ENCODE assay signal across 9 mouse cellular contexts in the genomic region with DNA sequence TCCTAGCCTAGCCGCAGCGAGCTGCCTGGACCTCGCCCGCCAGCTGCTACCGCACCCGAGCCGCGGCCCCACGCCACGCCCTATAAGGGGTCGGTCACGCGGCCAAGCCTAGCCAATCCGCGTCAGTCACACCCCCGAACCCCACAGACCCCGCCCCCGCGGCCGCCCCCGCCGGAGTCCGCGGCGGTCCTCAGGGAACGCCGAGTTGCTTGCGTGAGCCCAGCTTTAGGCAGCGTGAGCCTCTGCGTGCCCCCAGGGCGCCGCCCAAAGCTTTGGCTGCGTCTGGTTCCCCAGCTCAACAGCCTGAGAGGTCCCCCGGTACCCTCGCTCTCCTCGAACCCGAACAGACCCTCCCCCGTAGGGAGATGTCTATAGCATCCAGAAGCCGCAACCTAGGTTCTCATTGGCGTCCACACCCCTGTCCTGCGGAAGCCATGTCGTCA. TPM values are rescaled to one million over a fixed set of nuclear protein-coding genes. Genes with fewer than 3 reads are reported as not detected.
DNase-seq lines count a peak whose midpoint lies in the region; ATAC-seq and TF ChIP-seq lines count a peak whose summit lies in the region.
"Had no signal": no experiment of that assay in that cellular context is flagged by ENCODE, and none has a peak within 500 bp of the region (broad histone marks: within the 10 kb centered on the region; RNA-seq: fewer than 3 reads in every experiment).

Cacna1b (minus strand) TSS at position 38 of the 443 bp plus-strand sequence.

- H3K4me2 ChIP-seq in hindbrain, postnatal 0 days (ENCODE audit: low read depth, low read length): peak within 1 kb of the TSS; percentile 83
- peak within 1 kb of the TSS; percentile 99 for H3K4me2 ChIP-seq in limb, embryonic 11.5 days (ENCODE audit: low read depth, severe bottlenecking)
- peak within 1 kb of the TSS; percentile 90 for H3K4me2 ChIP-seq in midbrain, embryonic 16.5 days (ENCODE audit: low read length)
- peak within 1 kb of the TSS; percentile 99 for H3K4me2 ChIP-seq in stomach, embryonic 16.5 days (ENCODE audit: low read depth, low read length)

- no peaks in the 10 kb centered on the region for H3K36me3 ChIP-seq in hindbrain, postnatal 0 days (ENCODE audit: insufficient read depth, low read length)
- no peaks in the 10 kb centered on the region for H3K36me3 ChIP-seq in limb, embryonic 11.5 days (ENCODE audit: control insufficient read depth, insufficient read depth, low read length)
- no peaks in the 10 kb centered on the region for H3K36me3 ChIP-seq in midbrain, embryonic 16.5 days (ENCODE audit: control insufficient read depth, insufficient read depth, low read length)
- no peaks in the 10 kb centered on the region for H3K36me3 ChIP-seq in stomach, embryonic 16.5 days (ENCODE audit: control insufficient read depth, insufficient read depth, low read length)

- H3K9ac ChIP-seq in hindbrain, postnatal 0 days (replicated peaks; ENCODE audit: low read length): peak within 1 kb of the TSS; percentile 89
- no peak within 1 kb of the TSS for H3K9ac ChIP-seq in limb, embryonic 11.5 days (ENCODE audit: low read length)
- peak within 1 kb of the TSS; percentile 96 for H3K9ac ChIP-seq in midbrain, embryonic 16.5 days (ENCODE audit: low read depth, low read length)
- H3K9ac ChIP-seq in stomach, embryonic 16.5 days (ENCODE audit: low read length): peak within 1 kb of the TSS; percentile 55; the same call in 1 of the 2 replicates

- DNase-seq in gastrocnemius, adult 2 months: peak; percentile 50
- no peak for DNase-seq in gastrocnemius, postnatal 36 days
- peak; percentile 94 for DNase-seq in cerebellum, adult 9-11 months
- DNase-seq in frontal cortex, postnatal 10 days (ENCODE audit: low spot score in 2 of 2): peak; percentile 87 to 89
- DNase-seq in hindbrain, postnatal 0 days (ENCODE audit: low spot score): peak; percentile 95
- peak; percentile 83 for DNase-seq in limb, embryonic 11.5 days (ENCODE audit: low spot score)

- no peak within 1 kb of the TSS for H3K27ac ChIP-seq in gastrocnemius, adult 2 months
- H3K27ac ChIP-seq in hindbrain, postnatal 0 days: peak within 1 kb of the TSS; percentile 90
- H3K27ac ChIP-seq in limb, embryonic 11.5 days (replicated peaks; ENCODE audit: low read depth, low read length): no peak within 1 kb of the TSS
- H3K27ac ChIP-seq in midbrain, embryonic 16.5 days (ENCODE audit: low read length): peak within 1 kb of the TSS; percentile 85
- no peak within 1 kb of the TSS for H3K27ac ChIP-seq in stomach, embryonic 16.5 days (ENCODE audit: low read length)

- H3K4me1 ChIP-seq in hindbrain, postnatal 0 days (ENCODE audit: insufficient read depth, low read length): no peaks in the 10 kb centered on the region
- H3K4me1 ChIP-seq in limb, embryonic 11.5 days (ENCODE audit: control insufficient read depth, insufficient read depth, low read length): peaks cover 7% of the 10 kb centered on the region
- peaks cover 16% of the 10 kb centered on the region for H3K4me1 ChIP-seq in midbrain, embryonic 16.5 days (ENCODE audit: control insufficient read depth, insufficient read depth, low read length)
- H3K4me1 ChIP-seq in stomach, embryonic 16.5 days (ENCODE audit: control insufficient read depth, insufficient read depth, low read length): peaks cover 7% of the 10 kb centered on the region

- H3K9me3 ChIP-seq in hindbrain, postnatal 0 days (ENCODE audit: low read length): no peaks in the 10 kb centered on the region
- no peaks in the 10 kb centered on the region for H3K9me3 ChIP-seq in limb, embryonic 11.5 days (ENCODE audit: control insufficient read depth, low read length)
- H3K9me3 ChIP-seq in midbrain, embryonic 16.5 days (replicated peaks; ENCODE audit: control insufficient read depth, low read length, poor library complexity, severe bottlenecking): no peaks in the 10 kb centered on the region
- H3K9me3 ChIP-seq in stomach, embryonic 16.5 days (replicated peaks; ENCODE audit: control insufficient read depth, low read length): no peaks in the 10 kb centered on the region

- ATAC-seq in hindbrain, postnatal 0 days: peak; percentile 90
- peak; percentile 89 for ATAC-seq in limb, embryonic 11.5 days (ENCODE audit: insufficient number of reproducible peaks, low FRiP score, low TSS enrichment, low read depth)
- peak; percentile 91 for ATAC-seq in midbrain, embryonic 16.5 days
- ATAC-seq in stomach, embryonic 16.5 days (ENCODE audit: insufficient read depth, low FRiP score): peak; percentile 86

- intact Hi-C loops in gastrocnemius, adult 2 months (cut with DNase I): no loop called here
- intact Hi-C loops in gastrocnemius, postnatal 36 days (cut with DNase I): no loop called here

- TF ChIP-seq CTCF in gastrocnemius, adult 2 months (IDR thresholded peaks at IDR 0.05): no peak
- TF ChIP-seq CTCF in hindbrain, postnatal 0 days (IDR thresholded peaks at IDR 0.05; ENCODE audit: low read depth): no peak

- peak within 1 kb of the TSS; percentile 69 for H3K4me3 ChIP-seq in gastrocnemius, adult 2 months
- peak within 1 kb of the TSS; percentile 79 for H3K4me3 ChIP-seq in hindbrain, postnatal 0 days (ENCODE audit: low read length)
- peak within 1 kb of the TSS; percentile 39 for H3K4me3 ChIP-seq in limb, embryonic 11.5 days (ENCODE audit: low read depth, low read length)
- peak within 1 kb of the TSS; percentile 89 for H3K4me3 ChIP-seq in midbrain, embryonic 16.5 days (ENCODE audit: low read depth, low read length)
- H3K4me3 ChIP-seq in stomach, embryonic 16.5 days (replicated peaks; ENCODE audit: low read length): peak within 1 kb of the TSS; percentile 55
- H3K4me3 ChIP-seq: myocyte had no signal

- 1% methylated on average over 40 of the region's 42 CpGs for WGBS in hindbrain, postnatal 0 days
- WGBS in limb, embryonic 11.5 days: 0% methylated on average over 42 of the region's 42 CpGs
- under 1% methylated on average over 28 of the region's 42 CpGs for WGBS in midbrain, embryonic 16.5 days
- under 1% methylated on average over 42 of the region's 42 CpGs for WGBS in stomach, embryonic 16.5 days

- H3K27me3 ChIP-seq in hindbrain, postnatal 0 days (ENCODE audit: insufficient read depth, low read length): no peaks in the 10 kb centered on the region
- peaks cover 26% of the 10 kb centered on the region for H3K27me3 ChIP-seq in limb, embryonic 11.5 days (ENCODE audit: control insufficient read depth, insufficient read depth, low read length)
- H3K27me3 ChIP-seq in midbrain, embryonic 16.5 days (ENCODE audit: control insufficient read depth, insufficient read depth, low read depth, low read length): no peaks in the 10 kb centered on the region
- H3K27me3 ChIP-seq in stomach, embryonic 16.5 days (ENCODE audit: control insufficient read depth, insufficient read depth, low read length): peaks cover 21% of the 10 kb centered on the region

RNA-seq across cellular contexts. Expression of gene Cacna1b, which starts in this region (rescaled TPM):
- total RNA-seq in gastrocnemius, adult 2 months (2021): under 1 TPM; 0.06 to 0.20 TPM
- under 1 TPM; 0.03 to 0.07 TPM for total RNA-seq in gastrocnemius, postnatal 36 days (2021)
- total RNA-seq in hindbrain, postnatal 0 days (2014; rRNA removed): 94.0 and 103 TPM in 2 replicates
- polyA plus RNA-seq in hindbrain, postnatal 0 days (2015; fragmentation: Nextera tagmentation; extraction: Ambion mirVana): 10.1 and 11.8 TPM in 2 replicates
- 0.63 and 1.5 TPM in 2 replicates for polyA plus RNA-seq in limb, embryonic 11.5 days (2014; fragmentation: Nextera tagmentation; extraction: Ambion mirVana)
- 15.1 and 16.8 TPM in 2 replicates for polyA plus RNA-seq in midbrain, embryonic 16.5 days (2015; fragmentation: Nextera tagmentation; extraction: Ambion mirVana)
- 0.90 and 0.99 TPM in 2 replicates for polyA plus RNA-seq in stomach, embryonic 16.5 days (2015; fragmentation: Nextera tagmentation; extraction: Ambion mirVana)

Comparison
In these comparisons a context has a peak if more than half of its experiments do, and no peak if none do; other contexts are left out.
1. RNA of gene Cacna1b (total RNA-seq): 94.0 to 103 TPM in hindbrain, postnatal 0 days; 0.06 to 0.20 TPM in gastrocnemius, adult 2 months and 0.03 to 0.07 TPM in gastrocnemius, postnatal 36 days; every median in the first group is over 10 times any median in the second.
2. Peak in DNase-seq and H3K4me3 ChIP-seq in gastrocnemius, adult 2 months; RNA of the gene not detected or under 1 TPM.
3. Peak in ATAC-seq, H3K4me3 ChIP-seq, H3K9ac ChIP-seq and H3K4me2 ChIP-seq in stomach, embryonic 16.5 days; RNA of the gene not detected or under 1 TPM.
4. DNase-seq: peak in cerebellum, adult 9-11 months (single experiment), frontal cortex, postnatal 10 days (2 of 2), hindbrain, postnatal 0 days (single experiment) and limb, embryonic 11.5 days (single experiment); none in gastrocnemius, postnatal 36 days (0 of 2).
5. H3K27ac ChIP-seq: peak in hindbrain, postnatal 0 days (single experiment) and midbrain, embryonic 16.5 days (single experiment); none in gastrocnemius, adult 2 months (single experiment), limb, embryonic 11.5 days (single experiment) and stomach, embryonic 16.5 days (single experiment).
6. H3K4me3 ChIP-seq: peak in every context shown above with its lines; median percentile 89 in midbrain, embryonic 16.5 days; 79 in hindbrain, postnatal 0 days; 69 in gastrocnemius, adult 2 months; 55 in stomach, embryonic 16.5 days; 39 in limb, embryonic 11.5 days.
7. Peak in every context shown above with its lines, with median percentiles within 50 percentile points of each other: ATAC-seq and H3K4me2 ChIP-seq.